Mouse (Mus musculus): ENCODE results near the gene Cenpp. TPM values are rescaled to one million over a fixed set of nuclear protein-coding genes. Genes with fewer than 3 reads are reported as not detected.

Cenpp gene
- total RNA-seq, 1 experiment from 2014 or later, result 2.9 TPM

GRCm38 (mm10) chr13:49460692-49461414 is 191.7 kb downstream of the Cenpp start:
- no peak for DNase-seq

- DNase-seq, result peak; percentile 16
These were observed 192.3 kb downstream of the Cenpp start for GRCm38 (mm10) chr13:49460276-49460675.

GRCm38 (mm10) chr13:49449318-49449749 is 203.3 kb downstream of the Cenpp start:
- DNase-seq, result peak; percentile 86

- peak; percentile 15 for DNase-seq
These were observed 208.1 kb downstream of the Cenpp start for GRCm38 (mm10) chr13:49444451-49444850.

- no peak for DNase-seq
These were observed 216.4 kb downstream of the Cenpp start for GRCm38 (mm10) chr13:49436170-49436569.

- no peak for DNase-seq
These were observed 216.8 kb downstream of the Cenpp start for GRCm38 (mm10) chr13:49435745-49436144.

GRCm38 (mm10) chr13:49433268-49434029 is 219.1 kb downstream of the Cenpp start:
- no peak for DNase-seq

GRCm38 (mm10) chr13:49430529-49430928 is 222.1 kb downstream of the Cenpp start:
- DNase-seq, result no peak

- DNase-seq, result no peak
These were observed 224.4 kb downstream of the Cenpp start for GRCm38 (mm10) chr13:49428042-49428675.

GRCm38 (mm10) chr13:49426736-49427135 is 225.8 kb downstream of the Cenpp start:
- DNase-seq, result peak; percentile 33

- no peak for DNase-seq
These were observed 230.6 kb downstream of the Cenpp start for GRCm38 (mm10) chr13:49421959-49422358.

GRCm38 (mm10) chr13:49421606-49421917 is 231.0 kb downstream of the Cenpp start:
- peak; percentile 24 for DNase-seq

- DNase-seq, result peak; percentile 97
These were observed 231.6 kb downstream of the Cenpp start, which contains the start of gene Ippk for GRCm38 (mm10) chr13:49420754-49421605. Gene Ippk (plus strand): TSS chr13:49421249.

Other genes with a start within 250 kb of the Cenpp start
- 24.1 and 27.7 TPM in 2 replicates for gene Ippk, start 231.5 kb downstream of the Cenpp start, total RNA-seq (2021)
- 1.5 and 2.1 TPM in 2 replicates for gene Tes3-ps, start 159.5 kb downstream of the Cenpp start, total RNA-seq (2021)
- gene Ecm2, start 148.0 kb downstream of the Cenpp start, total RNA-seq (2021), result 3.9 and 5.5 TPM in 2 replicates
- 2.8 and 3.3 TPM in 2 replicates for gene Aspn, start 108.3 kb downstream of the Cenpp start, total RNA-seq (2021)
- gene Omd, start 70.3 kb downstream of the Cenpp start, total RNA-seq (2021), result 1.1 and 1.6 TPM in 2 replicates
- gene Ogn, start 44.7 kb downstream of the Cenpp start, total RNA-seq (2021), result 23.6 and 24.7 TPM in 2 replicates
- 18.8 and 25.6 TPM in 2 replicates for gene Nol8, start 293 bp upstream of the Cenpp start, total RNA-seq (2021)
- 61.1 and 71.0 TPM in 2 replicates for gene Iars, start 29.3 kb upstream of the Cenpp start, total RNA-seq (2021)
- not detected in 2 replicates for gene Gm30302, start 146.2 kb upstream of the Cenpp start, total RNA-seq (2021)

All from adrenal gland, postnatal 25 days (tissue).